Mouse (Mus musculus) MEL (cell line): ENCODE results near the gene Tbc1d1. TPM values are rescaled to one million over a fixed set of nuclear protein-coding genes. Genes with fewer than 3 reads are reported as not detected.

ENCODE experiments used
- DNase-seq: peaks from one replicate; pipeline ENCODE4 v3.0.0; 2011; ENCODE audit warnings: low read depth, low spot score
- H3K27ac ChIP-seq: 2 replicates; pipeline ENCODE4 v1.5.1; 2012; ENCODE audit warnings: low read depth, mild to moderate bottlenecking, control low read depth, low read length, moderate library complexity; ENCODE audit not compliant: control insufficient read depth
- H3K27me3 ChIP-seq, 2 experiments: fragments of 150-350 bp in 1 of 2; sonication (generic) in 1 of 2; 2 replicates each; pipeline ENCODE4 v1.6.1; 2012; ENCODE audit warnings: low read length in 2 of 2, mild to moderate bottlenecking in 2 of 2, improper control_type of control experiment in 1 of 2, moderate library complexity in 1 of 2; ENCODE audit not compliant: insufficient read depth in 2 of 2, control insufficient read depth in 1 of 2
- H3K36me3 ChIP-seq, 2 experiments: 2 replicates each; pipeline ENCODE4 v1.6.1; 2012 to 2014; ENCODE audit warnings: low read length in 2 of 2, improper control_type of control experiment in 1 of 2, inconsistent platforms in 1 of 2, mild to moderate bottlenecking in 1 of 2; ENCODE audit not compliant: insufficient read depth in 2 of 2, control insufficient read depth in 1 of 2
- H3K4me1 ChIP-seq, 2 experiments: fragments of 150-350 bp in 1 of 2; sonication (generic) in 1 of 2; 2 replicates each; pipeline ENCODE4 v1.6.1; 2012; ENCODE audit warnings: low read length in 2 of 2, improper control_type of control experiment in 1 of 2, mild to moderate bottlenecking in 1 of 2; ENCODE audit not compliant: insufficient read depth in 2 of 2, control insufficient read depth in 1 of 2
- H3K4me3 ChIP-seq, 2 experiments: fragments of 150-350 bp in 1 of 2; sonication (generic) in 1 of 2; 2 replicates each; pipeline ENCODE4 v1.5.1; 2012; ENCODE audit warnings: low read depth in 2 of 2, low read length in 2 of 2, mild to moderate bottlenecking in 2 of 2, moderate library complexity in 2 of 2, control low read depth in 1 of 2, improper control_type of control experiment in 1 of 2; ENCODE audit not compliant: control insufficient read depth in 1 of 2, insufficient read depth in 1 of 2
- H3K79me2 ChIP-seq: 2 replicates; pipeline ENCODE4 v1.6.1; 2012; ENCODE audit warnings: mild to moderate bottlenecking, low read length, moderate library complexity; ENCODE audit not compliant: control insufficient read depth, poor library complexity, insufficient read depth
- H3K9ac ChIP-seq: 2 replicates; pipeline ENCODE4 v1.6.1; 2012; ENCODE audit warnings: low read depth, mild to moderate bottlenecking, control low read depth, low read length, moderate library complexity; ENCODE audit not compliant: control insufficient read depth, poor library complexity, severe bottlenecking
- H3K9me3 ChIP-seq: fragments of 150-350 bp; sonication (generic); replicated peaks from 2 replicates; pipeline ENCODE4 v1.6.1; 2012; ENCODE audit warnings: mild to moderate bottlenecking, low read length, improper control_type of control experiment, moderate library complexity; ENCODE audit not compliant: insufficient read depth
- CHD2 ChIP-seq: IDR thresholded peaks from 2 replicates; pipeline ENCODE4 v1.6.1; 2011; ENCODE audit warnings: low read length, improper control_type of control experiment
- E2F4 ChIP-seq: IDR thresholded peaks from 2 replicates; pipeline ENCODE4 v1.6.1; 2011; ENCODE audit warnings: low read depth, low read length, improper control_type of control experiment, borderline replicate concordance
- ELF1 ChIP-seq: IDR thresholded peaks from 2 replicates; pipeline ENCODE4 v1.6.1; 2014; ENCODE audit warnings: low read depth, mild to moderate bottlenecking, inconsistent platforms, low read length, improper control_type of control experiment, moderate library complexity
- EP300 ChIP-seq, 2 experiments: IDR thresholded peaks; 2 replicates each; pipeline ENCODE4 v1.6.1; 2011; ENCODE audit warnings: improper control_type of control experiment in 2 of 2, low read length in 2 of 2, low read depth in 1 of 2, mild to moderate bottlenecking in 1 of 2
- ETS1 ChIP-seq: IDR thresholded peaks from 2 replicates; pipeline ENCODE4 v1.6.1; 2012; ENCODE audit warnings: low read depth, mild to moderate bottlenecking, inconsistent platforms, low read length, improper control_type of control experiment, moderate library complexity
- GABPA ChIP-seq: IDR thresholded peaks from 2 replicates; pipeline ENCODE4 v1.6.1; 2012; ENCODE audit warnings: low read depth, mild to moderate bottlenecking, inconsistent platforms, low read length, improper control_type of control experiment, moderate library complexity
- MAFK ChIP-seq: IDR thresholded peaks from 2 replicates; pipeline ENCODE4 v1.6.1; 2011; ENCODE audit warnings: low read depth, mild to moderate bottlenecking, low read length, improper control_type of control experiment, borderline replicate concordance
- MAZ ChIP-seq: IDR thresholded peaks from 2 replicates; pipeline ENCODE4 v1.6.1; 2012; ENCODE audit warnings: low read depth, mild to moderate bottlenecking, inconsistent platforms, low read length, improper control_type of control experiment
- MXI1 ChIP-seq: IDR thresholded peaks from 2 replicates; pipeline ENCODE4 v1.6.1; 2011; ENCODE audit warnings: mild to moderate bottlenecking, low read depth, low read length, improper control_type of control experiment
- NRF1 ChIP-seq: IDR thresholded peaks from 2 replicates; pipeline ENCODE4 v1.6.1; 2014; ENCODE audit warnings: low read depth, mild to moderate bottlenecking, inconsistent platforms, low read length, improper control_type of control experiment, moderate library complexity; ENCODE audit not compliant: poor library complexity, insufficient read depth, severe bottlenecking
- POLR2A ChIP-seq, 2 experiments: IDR thresholded peaks; 2 replicates each; pipeline ENCODE4 v1.6.1; 2011 to 2012; ENCODE audit warnings: low read length in 2 of 2, mild to moderate bottlenecking in 2 of 2, control low read depth in 1 of 2, improper control_type of control experiment in 1 of 2, low read depth in 1 of 2, moderate library complexity in 1 of 2; ENCODE audit not compliant: control insufficient read depth in 1 of 2, insufficient read depth in 1 of 2, poor library complexity in 1 of 2
- POLR2AphosphoS2 ChIP-seq: IDR thresholded peaks from 2 replicates; pipeline ENCODE4 v1.6.1; 2011; ENCODE audit warnings: low read length, improper control_type of control experiment
- POLR2AphosphoS5 ChIP-seq: IDR thresholded peaks from 2 replicates; pipeline ENCODE4 v1.6.1; 2012; ENCODE audit warnings: low read depth, borderline replicate concordance, mild to moderate bottlenecking, inconsistent platforms, low read length, moderate library complexity, mixed read lengths
- TAL1 ChIP-seq: IDR thresholded peaks from 2 replicates; pipeline ENCODE4 v1.6.1; 2012; ENCODE audit warnings: mild to moderate bottlenecking, inconsistent platforms, low read length, moderate library complexity, mixed read lengths
- TBP ChIP-seq: IDR thresholded peaks from 2 replicates; pipeline ENCODE4 v1.8.0; 2011; ENCODE audit warnings: low read depth, low read length, improper control_type of control experiment
- TCF12 ChIP-seq: IDR thresholded peaks from 2 replicates; pipeline ENCODE4 v1.6.1; 2014; ENCODE audit warnings: low read depth, mild to moderate bottlenecking, inconsistent platforms, low read length, improper control_type of control experiment, moderate library complexity
- ZKSCAN1 ChIP-seq: IDR thresholded peaks from 2 replicates; pipeline ENCODE4 v1.6.1; 2012; ENCODE audit warnings: low read depth, mild to moderate bottlenecking, inconsistent platforms, low read length, improper control_type of control experiment, moderate library complexity
- ZMIZ1 ChIP-seq: IDR thresholded peaks from 2 replicates; pipeline ENCODE4 v1.6.1; 2012; ENCODE audit warnings: low read depth, mild to moderate bottlenecking, inconsistent platforms, low read length, improper control_type of control experiment, moderate library complexity
- polyA plus RNA-seq, 2 experiments: library from polyadenylated mRNA; stranded (reverse) in 1 of 2; unstranded in 1 of 2; fragments of >175 nt in 1 of 2; fragments of >200 nt in 1 of 2; gene quantifications; 2 replicates each; pipeline versions ENCODE4 v1.2.1 to v1.2.4; 2012; ENCODE audit warnings: low replicate concordance in 2 of 2, low read depth in 1 of 2; ENCODE audit not compliant: insufficient read length in 2 of 2, insufficient read depth in 1 of 2, missing spikeins in 1 of 2
- total RNA-seq: library from RNA; depleted of rRNA; stranded (reverse); fragments of 300-350 nt; gene quantifications from 2 replicates; pipeline ENCODE4 v1.2.3, GENCODE M21; 2012

Tbc1d1 gene
- total and polyA plus RNA-seq, 3 experiments: 22.5 to 24.4 TPM; not detected in 1

DNA sequence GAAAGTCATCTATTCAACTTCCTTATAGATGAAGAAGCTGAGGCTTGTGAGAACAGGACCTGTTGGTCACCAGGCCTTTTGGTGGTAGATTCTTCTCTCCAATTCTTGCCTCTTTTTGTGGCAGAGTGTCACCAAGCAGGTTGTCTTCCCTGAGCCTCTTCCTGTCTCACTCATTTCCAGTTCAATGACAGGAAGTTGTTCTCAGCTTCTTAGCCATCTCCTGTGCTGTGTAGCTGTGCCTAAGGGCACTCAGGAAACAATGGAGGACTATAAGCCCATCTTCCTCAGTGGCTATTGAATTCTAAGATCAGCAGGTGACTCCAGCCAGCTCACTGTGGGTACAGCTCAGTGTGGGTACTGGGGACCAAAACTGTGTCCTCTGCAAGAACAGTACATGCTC, 139.5 kb downstream of the Tbc1d1 start:
- H3K27me3 ChIP-seq: no peaks in the 10 kb centered on the region
- no peak for DNase-seq
- no peak for TF ChIP-seq MAZ
- TF ChIP-seq EP300 (IDR thresholded peaks at IDR 0.05; ENCODE audit: low read depth in 1 of 2, low read length in 2 of 2): no peak
- no peak for TF ChIP-seq MAFK
- no peak for TF ChIP-seq E2F4
- no peak for TF ChIP-seq ETS1
- TF ChIP-seq ZKSCAN1: no peak
- no peak for TF ChIP-seq NRF1
- no peak for TF ChIP-seq POLR2A (IDR thresholded peaks at IDR 0.05; ENCODE audit: control insufficient read depth in 1 of 2, insufficient read depth in 1 of 2, low read depth in 1 of 2, low read length in 2 of 2, poor library complexity in 1 of 2)
- H3K4me1 ChIP-seq: no peaks in the 10 kb centered on the region
- no peaks in the 10 kb centered on the region for H3K9me3 ChIP-seq
- no peak overlapping the region for H3K9ac ChIP-seq
- no peaks in the 10 kb centered on the region; a peak in 1 of 4 replicates for H3K36me3 ChIP-seq
- no peak overlapping the region for H3K27ac ChIP-seq
- H3K79me2 ChIP-seq: no peaks in the 10 kb centered on the region
- no peak overlapping the region for H3K4me3 ChIP-seq

DNA sequence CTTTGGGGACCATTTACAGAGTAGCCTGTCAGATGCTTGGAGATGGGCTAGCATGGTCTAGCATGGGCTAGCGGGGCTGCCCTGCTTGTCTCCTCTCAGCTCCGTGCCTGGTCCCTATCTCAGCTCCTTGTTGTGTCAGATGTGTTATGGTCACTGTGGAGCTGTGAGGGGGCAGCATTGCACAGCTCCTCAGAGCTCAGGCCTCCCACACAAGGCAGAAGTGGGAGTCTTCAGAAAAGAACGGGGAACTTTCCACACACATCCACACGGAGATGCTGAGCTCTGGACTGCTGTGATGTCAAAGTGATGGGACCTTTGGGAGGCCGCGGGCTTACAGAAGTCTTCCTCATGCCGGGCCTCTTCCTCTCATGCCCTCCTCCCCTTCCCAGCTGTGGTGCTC, 140.2 kb downstream of the Tbc1d1 start:
- Histone ChIP-seq H3K9me3 (no peaks in the 10 kb centered on the region), H3K4me1 (no peaks in the 10 kb centered on the region), H3K4me3 (no peak overlapping the region), H3K36me3 (no peaks in the 10 kb centered on the region; a peak in 1 of 4 replicates), H3K27me3 (no peaks in the 10 kb centered on the region), H3K79me2 (no peaks in the 10 kb centered on the region), H3K9ac (no peak overlapping the region), H3K27ac (no peak overlapping the region)
- TF ChIP-seq ELF1: no peak
- TF ChIP-seq NRF1: no peak
- TF ChIP-seq MAFK: no peak
- no peak for TF ChIP-seq MXI1
- TF ChIP-seq TCF12: no peak
- TF ChIP-seq GABPA: no peak
- TF ChIP-seq TBP: no peak
- no peak for TF ChIP-seq CHD2
- TF ChIP-seq TAL1: no peak
- TF ChIP-seq POLR2AphosphoS5: no peak
- TF ChIP-seq POLR2AphosphoS2: no peak
- no peak for TF ChIP-seq ZMIZ1
- no peak for DNase-seq
